Mouse (Mus musculus): ENCODE measurements at regions not wholly inside any gene's neighbourhood (a gene's known extent, or its start where the extent isn't known, plus 50 kb on each side); places are given as distances from the start of the nearest gene placed in this dataset.

DNA sequence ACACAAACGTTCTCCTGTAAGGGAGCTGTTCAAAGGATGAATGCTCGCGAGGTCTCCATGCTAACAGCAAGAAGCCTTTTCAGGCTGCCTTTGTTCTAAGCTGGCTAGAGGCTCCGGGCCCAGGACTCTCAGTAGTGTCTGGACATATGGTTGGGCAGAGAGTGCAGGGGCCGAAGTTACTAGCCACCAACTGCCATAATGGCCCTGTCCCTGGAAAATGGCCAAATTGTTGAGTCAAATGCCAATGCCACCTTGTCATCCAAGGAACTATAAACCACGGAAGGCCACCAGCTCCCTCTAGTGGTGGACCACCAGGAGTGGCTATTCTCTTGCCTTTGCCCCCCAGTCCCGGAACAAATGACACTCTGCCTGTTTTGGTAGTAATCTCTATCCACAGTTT, 76.0 kb upstream of the Slc1a1 start:
- Histone ChIP-seq H3K27ac (ENCODE audit: control insufficient read depth, low read depth, low read length) (no peak overlapping the region), H3K79me2 (ENCODE audit: control insufficient read depth, insufficient read depth, low read length, poor library complexity) (no peaks in the 10 kb centered on the region), H3K9me3 (replicated peaks; ENCODE audit: insufficient read depth, low read length) (no peaks in the 10 kb centered on the region), H3K9ac (ENCODE audit: control insufficient read depth, low read depth, low read length, poor library complexity, severe bottlenecking) (no peak overlapping the region), H3K4me3 (ENCODE audit: control insufficient read depth in 1 of 2, insufficient read depth in 1 of 2, low read depth in 2 of 2, low read length in 2 of 2) (no peak overlapping the region), H3K4me1 (ENCODE audit: control insufficient read depth in 1 of 2, insufficient read depth in 2 of 2, low read length in 2 of 2) (no peaks in the 10 kb centered on the region), H3K27me3 (ENCODE audit: control insufficient read depth in 1 of 2, insufficient read depth in 2 of 2, low read length in 2 of 2) (no peaks in the 10 kb centered on the region), H3K36me3 (ENCODE audit: control insufficient read depth in 1 of 2, insufficient read depth in 2 of 2, low read length in 2 of 2) (no peaks in the 10 kb centered on the region)
- peak; percentile 59 for TF ChIP-seq SMC3 (IDR thresholded peaks at IDR 0.05; ENCODE audit: low read depth, low read length)
- peak; percentile 61 for TF ChIP-seq RAD21 (IDR thresholded peaks at IDR 0.05; ENCODE audit: low read depth, low read length)
- TF ChIP-seq POLR2AphosphoS5 (IDR thresholded peaks at IDR 0.05; ENCODE audit: borderline replicate concordance, low read depth, low read length) = no peak
- TF ChIP-seq CHD1 (IDR thresholded peaks at IDR 0.05; ENCODE audit: low read depth, low read length) = no peak
- TF ChIP-seq CTCF (IDR thresholded peaks at IDR 0.05 in 2 of 3, conservative IDR thresholded peaks at IDR 0.05 in 1 of 3; ENCODE audit: control insufficient read depth in 1 of 3, insufficient read depth in 1 of 3, low read depth in 2 of 3, low read length in 3 of 3, poor library complexity in 1 of 3, severe bottlenecking in 1 of 3) = peak; percentile 61 to 75 (median 71)
- DNase-seq (ENCODE audit: low read depth, low spot score) = peak; percentile 44

DNA sequence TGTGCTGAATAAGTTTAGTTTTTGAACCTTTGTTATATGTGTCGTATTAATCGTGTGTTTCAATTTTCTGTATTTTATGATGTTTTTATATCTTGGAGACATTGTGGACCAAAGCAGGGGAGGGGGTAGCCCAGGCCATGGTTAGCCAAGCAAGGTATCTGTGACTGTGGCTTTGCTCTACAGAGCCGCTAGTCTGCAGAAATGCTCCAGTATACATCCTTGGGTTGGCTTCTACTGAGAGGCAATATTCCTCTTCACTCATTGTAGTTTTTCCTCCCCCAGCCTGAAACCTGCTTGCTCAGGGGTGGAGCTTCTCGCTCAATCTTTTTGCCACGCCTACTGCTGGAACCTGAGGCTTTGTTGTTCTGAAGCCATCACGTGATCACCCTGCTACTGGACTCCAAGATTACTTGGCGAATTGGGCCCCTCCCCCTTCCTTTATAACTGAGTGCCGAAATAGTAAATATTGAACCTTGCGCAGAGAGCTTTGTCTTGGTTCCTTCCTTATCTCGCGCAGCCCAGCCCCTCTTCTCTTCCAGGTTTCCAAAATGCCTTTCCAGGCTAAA, 70.0 kb upstream of the Slc1a1 start:
- Histone ChIP-seq H3K27ac (ENCODE audit: control insufficient read depth, low read depth, low read length) (no peak overlapping the region), H3K27me3 (ENCODE audit: control insufficient read depth in 1 of 2, insufficient read depth in 2 of 2, low read length in 2 of 2) (no peaks in the 10 kb centered on the region), H3K9me3 (replicated peaks; ENCODE audit: insufficient read depth, low read length) (no peaks in the 10 kb centered on the region), H3K36me3 (ENCODE audit: control insufficient read depth in 1 of 2, insufficient read depth in 2 of 2, low read length in 2 of 2) (no peaks in the 10 kb centered on the region), H3K4me3 (ENCODE audit: control insufficient read depth in 1 of 2, insufficient read depth in 1 of 2, low read depth in 2 of 2, low read length in 2 of 2) (no peak overlapping the region), H3K79me2 (ENCODE audit: control insufficient read depth, insufficient read depth, low read length, poor library complexity) (no peaks in the 10 kb centered on the region), H3K4me1 (ENCODE audit: control insufficient read depth in 1 of 2, insufficient read depth in 2 of 2, low read length in 2 of 2) (no peaks in the 10 kb centered on the region), H3K9ac (ENCODE audit: control insufficient read depth, low read depth, low read length, poor library complexity, severe bottlenecking) (no peak overlapping the region)
- TF ChIP-seq CTCF (IDR thresholded peaks at IDR 0.05 in 2 of 3, conservative IDR thresholded peaks at IDR 0.05 in 1 of 3; ENCODE audit: control insufficient read depth in 1 of 3, insufficient read depth in 1 of 3, low read depth in 2 of 3, low read length in 3 of 3, poor library complexity in 1 of 3, severe bottlenecking in 1 of 3) = no peak
- TF ChIP-seq CHD2 (IDR thresholded peaks at IDR 0.05; ENCODE audit: low read length) = no peak
- TF ChIP-seq MEF2A (IDR thresholded peaks at IDR 0.05; ENCODE audit: extremely low read depth, insufficient replicate concordance, low read depth, low read length, poor library complexity, severe bottlenecking) = no peak
- peak; percentile 33; the same call in 1 of the 2 replicates for TF ChIP-seq USF1 (IDR thresholded peaks at IDR 0.05; ENCODE audit: low read depth, low read length)
- no peak for DNase-seq (ENCODE audit: low read depth, low spot score)

DNA sequence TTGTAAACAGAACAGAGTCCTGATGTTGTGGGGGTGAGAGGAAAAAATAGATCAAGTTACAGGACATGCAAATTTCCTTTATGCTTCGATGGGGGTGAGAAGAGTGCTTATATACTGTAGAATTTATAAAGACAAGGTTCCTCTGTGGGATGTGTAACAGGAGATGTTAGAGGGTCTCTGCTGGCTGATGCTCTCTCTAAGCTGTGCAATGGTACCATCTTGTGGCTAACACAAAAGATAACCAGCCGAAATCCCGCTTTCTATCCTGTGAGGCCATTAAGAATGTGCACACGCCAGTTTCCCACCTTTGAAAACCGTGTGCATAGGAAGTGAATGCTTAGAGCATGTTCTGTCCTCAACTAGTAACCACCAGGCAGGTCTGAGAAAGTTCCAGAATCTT, 66.6 kb upstream of the Slc1a1 start:
- Histone ChIP-seq H3K9ac (ENCODE audit: control insufficient read depth, low read depth, low read length, poor library complexity, severe bottlenecking) (no peak overlapping the region), H3K4me1 (ENCODE audit: control insufficient read depth in 1 of 2, insufficient read depth in 2 of 2, low read length in 2 of 2) (no peaks in the 10 kb centered on the region; a peak in 1 of 4 replicates), H3K79me2 (ENCODE audit: control insufficient read depth, insufficient read depth, low read length, poor library complexity) (no peaks in the 10 kb centered on the region), H3K9me3 (replicated peaks; ENCODE audit: insufficient read depth, low read length) (no peaks in the 10 kb centered on the region), H3K36me3 (ENCODE audit: control insufficient read depth in 1 of 2, insufficient read depth in 2 of 2, low read length in 2 of 2) (no peaks in the 10 kb centered on the region), H3K27me3 (ENCODE audit: control insufficient read depth in 1 of 2, insufficient read depth in 2 of 2, low read length in 2 of 2) (no peaks in the 10 kb centered on the region; a peak in 1 of 4 replicates), H3K4me3 (ENCODE audit: control insufficient read depth in 1 of 2, insufficient read depth in 1 of 2, low read depth in 2 of 2, low read length in 2 of 2) (no peak overlapping the region), H3K27ac (ENCODE audit: control insufficient read depth, low read depth, low read length) (no peak overlapping the region)
- no peak for TF ChIP-seq MAFK (IDR thresholded peaks at IDR 0.05; ENCODE audit: borderline replicate concordance, low read depth, low read length)
- no peak for TF ChIP-seq ZMIZ1 (IDR thresholded peaks at IDR 0.05; ENCODE audit: low read depth, low read length)
- TF ChIP-seq POLR2AphosphoS2 (IDR thresholded peaks at IDR 0.05; ENCODE audit: low read length) = no peak
- no peak for TF ChIP-seq ETS1 (IDR thresholded peaks at IDR 0.05; ENCODE audit: low read depth, low read length)
- TF ChIP-seq KAT2A (conservative IDR thresholded peaks at IDR 0.05; ENCODE audit: low read depth, low read length) = no peak
- TF ChIP-seq EP300 (IDR thresholded peaks at IDR 0.05; ENCODE audit: low read depth in 1 of 2, low read length in 2 of 2) = no peak
- TF ChIP-seq CHD1 (IDR thresholded peaks at IDR 0.05; ENCODE audit: low read depth, low read length) = no peak
- no peak for TF ChIP-seq RAD21 (IDR thresholded peaks at IDR 0.05; ENCODE audit: low read depth, low read length)
- TF ChIP-seq TAL1 (IDR thresholded peaks at IDR 0.05; ENCODE audit: low read length) = no peak
- no peak for TF ChIP-seq MYC (IDR thresholded peaks at IDR 0.05; ENCODE audit: low read depth, low read length)
- TF ChIP-seq MYB (IDR thresholded peaks at IDR 0.05; ENCODE audit: low read depth, low read length) = no peak
- no peak for TF ChIP-seq GABPA (IDR thresholded peaks at IDR 0.05; ENCODE audit: low read depth, low read length)
- no peak for TF ChIP-seq TCF12 (IDR thresholded peaks at IDR 0.05; ENCODE audit: low read depth, low read length)
- no peak for TF ChIP-seq RCOR1 (IDR thresholded peaks at IDR 0.05; ENCODE audit: low read depth, low read length)
- TF ChIP-seq ZNF384 (IDR thresholded peaks at IDR 0.05; ENCODE audit: low read depth, low read length) = no peak
- no peak for TF ChIP-seq USF1 (IDR thresholded peaks at IDR 0.05; ENCODE audit: low read depth, low read length)
- TF ChIP-seq CTCF (IDR thresholded peaks at IDR 0.05 in 2 of 3, conservative IDR thresholded peaks at IDR 0.05 in 1 of 3; ENCODE audit: control insufficient read depth in 1 of 3, insufficient read depth in 1 of 3, low read depth in 2 of 3, low read length in 3 of 3, poor library complexity in 1 of 3, severe bottlenecking in 1 of 3) = no peak
- TF ChIP-seq NELFE (IDR thresholded peaks at IDR 0.05; ENCODE audit: low read depth, low read length) = no peak
- no peak for TF ChIP-seq ZKSCAN1 (IDR thresholded peaks at IDR 0.05; ENCODE audit: low read depth, low read length)
- no peak for TF ChIP-seq NRF1 (IDR thresholded peaks at IDR 0.05; ENCODE audit: insufficient read depth, low read depth, low read length, poor library complexity, severe bottlenecking)
- DNase-seq (ENCODE audit: low read depth, low spot score) = no peak

Measured in MEL (cell line).